Mouse (Mus musculus): ENCODE measurements around the gene Pigq. TPM values are rescaled to one million over a fixed set of nuclear protein-coding genes. Genes with fewer than 3 reads are reported as not detected.
A peak's percentile ranks its signal among the peaks of the same experiment; 100 is the strongest.

Gene Pigq
- polyA plus RNA-seq, 1 experiment from 2014 or later, result 76.8 TPM

- Histone ChIP-seq H3K9ac (replicated peaks; ENCODE audit: low read depth, low read length) (peak overlapping the region; percentile 86), H3K27ac (ENCODE audit: low read depth, low read length) (peak overlapping the region; percentile 93), H3K4me1 (ENCODE audit: control insufficient read depth, insufficient read depth, low read length) (peaks cover 16% of the 10 kb centered on the region), H3K4me3 (ENCODE audit: low read depth, low read length) (peak overlapping the region; percentile 96), H3K4me2 (ENCODE audit: low read depth, low read length) (peak overlapping the region; percentile 65), H3K36me3 (ENCODE audit: control insufficient read depth, insufficient read depth, low read length) (no peaks in the 10 kb centered on the region), H3K27me3 (ENCODE audit: control insufficient read depth, insufficient read depth, low read length) (no peaks in the 10 kb centered on the region), H3K9me3 (ENCODE audit: control insufficient read depth, low read length) (no peaks in the 10 kb centered on the region)
- WGBS, result under 1% methylated on average over 33 of the region's 40 CpGs
- ATAC-seq (ENCODE audit: low read depth), result peak; percentile 98
Observed at GRCm38 (mm10) chr17:25919786-25920642, 24.7 kb downstream of the Pigq start.

- H3K4me1 ChIP-seq (ENCODE audit: control insufficient read depth, insufficient read depth, low read length), result peaks cover 16% of the 10 kb centered on the region
- H3K9me3 ChIP-seq (ENCODE audit: control insufficient read depth, low read length), result no peaks in the 10 kb centered on the region
- peak within 1 kb of the TSS; percentile 93 for H3K27ac ChIP-seq (ENCODE audit: low read depth, low read length)
- peak within 1 kb of the TSS; percentile 96 for H3K4me3 ChIP-seq (ENCODE audit: low read depth, low read length)
- no peaks in the 10 kb centered on the region for H3K27me3 ChIP-seq (ENCODE audit: control insufficient read depth, insufficient read depth, low read length)
- H3K36me3 ChIP-seq (ENCODE audit: control insufficient read depth, insufficient read depth, low read length), result no peaks in the 10 kb centered on the region
- H3K9ac ChIP-seq (replicated peaks; ENCODE audit: low read depth, low read length), result peak within 1 kb of the TSS; percentile 86
- ATAC-seq (ENCODE audit: low read depth), result peak; percentile 3
- H3K4me2 ChIP-seq (ENCODE audit: low read depth, low read length), result peak within 1 kb of the TSS; percentile 84
- WGBS, result under 1% methylated on average over 54 of the region's 78 CpGs
Observed at GRCm38 (mm10) chr17:25919144-25919785, 25.5 kb downstream of the Pigq start, which contains the start of gene Rab40c. Rab40c (minus strand) TSS chr17:25919727.

- WGBS, result 87% methylated on average over 9 of the region's 9 CpGs
- Histone ChIP-seq H3K9ac (replicated peaks; ENCODE audit: low read depth, low read length) (peak overlapping the region; percentile 86), H3K4me1 (ENCODE audit: control insufficient read depth, insufficient read depth, low read length) (peaks cover 16% of the 10 kb centered on the region), H3K4me2 (ENCODE audit: low read depth, low read length) (peak overlapping the region; percentile 84), H3K27me3 (ENCODE audit: control insufficient read depth, insufficient read depth, low read length) (no peaks in the 10 kb centered on the region), H3K9me3 (ENCODE audit: control insufficient read depth, low read length) (no peaks in the 10 kb centered on the region), H3K4me3 (ENCODE audit: low read depth, low read length) (peak overlapping the region; percentile 96), H3K36me3 (ENCODE audit: control insufficient read depth, insufficient read depth, low read length) (no peaks in the 10 kb centered on the region), H3K27ac (ENCODE audit: low read depth, low read length) (no peak overlapping the region)
- no peak for ATAC-seq (ENCODE audit: low read depth)
Observed at GRCm38 (mm10) chr17:25918037-25918750, 26.5 kb downstream of the Pigq start.

GRCm38 (mm10) chr17:25916931-25917647, 27.6 kb downstream of the Pigq start:
- no peak overlapping the region for H3K27ac ChIP-seq (ENCODE audit: low read depth, low read length)
- no peaks in the 10 kb centered on the region for H3K27me3 ChIP-seq (ENCODE audit: control insufficient read depth, insufficient read depth, low read length)
- H3K9me3 ChIP-seq (ENCODE audit: control insufficient read depth, low read length), result no peaks in the 10 kb centered on the region
- peaks cover 16% of the 10 kb centered on the region for H3K4me1 ChIP-seq (ENCODE audit: control insufficient read depth, insufficient read depth, low read length)
- no peak overlapping the region for H3K9ac ChIP-seq (replicated peaks; ENCODE audit: low read depth, low read length)
- WGBS, result 80% methylated on average over 8 of the region's 8 CpGs
- H3K4me3 ChIP-seq (ENCODE audit: low read depth, low read length), result no peak overlapping the region
- H3K4me2 ChIP-seq (ENCODE audit: low read depth, low read length), result no peak overlapping the region
- no peak for ATAC-seq (ENCODE audit: low read depth)
- no peaks in the 10 kb centered on the region for H3K36me3 ChIP-seq (ENCODE audit: control insufficient read depth, insufficient read depth, low read length)

- 86% methylated on average over 4 of the region's 4 CpGs for WGBS
- H3K27ac ChIP-seq (ENCODE audit: low read depth, low read length), result no peak overlapping the region
- no peak overlapping the region for H3K4me2 ChIP-seq (ENCODE audit: low read depth, low read length)
- no peak overlapping the region for H3K4me3 ChIP-seq (ENCODE audit: low read depth, low read length)
- peaks cover 16% of the 10 kb centered on the region for H3K4me1 ChIP-seq (ENCODE audit: control insufficient read depth, insufficient read depth, low read length)
- ATAC-seq (ENCODE audit: low read depth), result no peak
- H3K27me3 ChIP-seq (ENCODE audit: control insufficient read depth, insufficient read depth, low read length), result no peaks in the 10 kb centered on the region
- no peaks in the 10 kb centered on the region for H3K36me3 ChIP-seq (ENCODE audit: control insufficient read depth, insufficient read depth, low read length)
- no peaks in the 10 kb centered on the region for H3K9me3 ChIP-seq (ENCODE audit: control insufficient read depth, low read length)
- H3K9ac ChIP-seq (replicated peaks; ENCODE audit: low read depth, low read length), result no peak overlapping the region
Observed at GRCm38 (mm10) chr17:25914295-25914694, 30.4 kb downstream of the Pigq start.

- H3K27ac ChIP-seq (ENCODE audit: low read depth, low read length), result no peak overlapping the region
- H3K36me3 ChIP-seq (ENCODE audit: control insufficient read depth, insufficient read depth, low read length), result no peaks in the 10 kb centered on the region
- no peak overlapping the region for H3K4me2 ChIP-seq (ENCODE audit: low read depth, low read length)
- WGBS, result 74% methylated on average over 1 of the region's 1 CpGs
- no peaks in the 10 kb centered on the region for H3K9me3 ChIP-seq (ENCODE audit: control insufficient read depth, low read length)
- H3K27me3 ChIP-seq (ENCODE audit: control insufficient read depth, insufficient read depth, low read length), result no peaks in the 10 kb centered on the region
- H3K4me3 ChIP-seq (ENCODE audit: low read depth, low read length), result no peak overlapping the region
- H3K9ac ChIP-seq (replicated peaks; ENCODE audit: low read depth, low read length), result no peak overlapping the region
- peaks cover 15% of the 10 kb centered on the region for H3K4me1 ChIP-seq (ENCODE audit: control insufficient read depth, insufficient read depth, low read length)
- ATAC-seq (ENCODE audit: low read depth), result no peak
Observed at GRCm38 (mm10) chr17:25913877-25914275, 30.9 kb downstream of the Pigq start.

GRCm38 (mm10) chr17:25913186-25913876, 31.4 kb downstream of the Pigq start:
- Histone ChIP-seq H3K4me1 (ENCODE audit: control insufficient read depth, insufficient read depth, low read length) (peaks cover 10% of the 10 kb centered on the region), H3K4me2 (ENCODE audit: low read depth, low read length) (no peak overlapping the region), H3K4me3 (ENCODE audit: low read depth, low read length) (no peak overlapping the region), H3K27me3 (ENCODE audit: control insufficient read depth, insufficient read depth, low read length) (no peaks in the 10 kb centered on the region), H3K36me3 (ENCODE audit: control insufficient read depth, insufficient read depth, low read length) (no peaks in the 10 kb centered on the region), H3K9ac (replicated peaks; ENCODE audit: low read depth, low read length) (no peak overlapping the region), H3K27ac (ENCODE audit: low read depth, low read length) (no peak overlapping the region), H3K9me3 (ENCODE audit: control insufficient read depth, low read length) (no peaks in the 10 kb centered on the region)
- 91% methylated on average over 14 of the region's 14 CpGs for WGBS
- ATAC-seq (ENCODE audit: low read depth), result no peak

GRCm38 (mm10) chr17:25911816-25912215, 32.9 kb downstream of the Pigq start:
- Histone ChIP-seq H3K4me1 (ENCODE audit: control insufficient read depth, insufficient read depth, low read length) (no peaks in the 10 kb centered on the region), H3K4me2 (ENCODE audit: low read depth, low read length) (no peak overlapping the region), H3K4me3 (ENCODE audit: low read depth, low read length) (no peak overlapping the region), H3K9ac (replicated peaks; ENCODE audit: low read depth, low read length) (no peak overlapping the region), H3K36me3 (ENCODE audit: control insufficient read depth, insufficient read depth, low read length) (no peaks in the 10 kb centered on the region), H3K9me3 (ENCODE audit: control insufficient read depth, low read length) (no peaks in the 10 kb centered on the region), H3K27ac (ENCODE audit: low read depth, low read length) (no peak overlapping the region), H3K27me3 (ENCODE audit: control insufficient read depth, insufficient read depth, low read length) (no peaks in the 10 kb centered on the region)
- no peak for ATAC-seq (ENCODE audit: low read depth)
- WGBS, result 92% methylated on average over 4 of the region's 4 CpGs
